Mouse (Mus musculus) CH12F3 (cell line): ENCODE data around the gene Dctpp1.

Experiments
- in situ Hi-C: fragments of 300-500 bp; cut with MboI; formaldehyde crosslinking; loops from 2 replicates; pipeline ENCODE4 v1.14.3; 2020; ENCODE audit warnings: low sequenced_read_pairs

Dctpp1 gene

GRCm38 (mm10) chr7:127260309-127261111 is at the start of gene Dctpp1:
Gene Dctpp1, minus strand, starts transcription at chr7:127260709.
- in situ Hi-C loops = no loop called here

GRCm38 (mm10) chr7:127309951-127310350 is 49.4 kb upstream of the Dctpp1 start:
- in situ Hi-C loops = no loop called here

GRCm38 (mm10) chr7:127308887-127309286 is 48.4 kb upstream of the Dctpp1 start:
- in situ Hi-C loops = no loop called here

GRCm38 (mm10) chr7:127308431-127308830 is 47.9 kb upstream of the Dctpp1 start:
- in situ Hi-C loops = no loop called here

GRCm38 (mm10) chr7:127297586-127298193 is 37.2 kb upstream of the Dctpp1 start:
- in situ Hi-C loops = no loop called here

GRCm38 (mm10) chr7:127296786-127297555 is 36.5 kb upstream of the Dctpp1 start:
- in situ Hi-C loops = no loop called here

GRCm38 (mm10) chr7:127296098-127296497 is 35.6 kb upstream of the Dctpp1 start, which contains the start of gene Itgal:
Gene Itgal, plus strand, starts transcription at chr7:127296260.
- in situ Hi-C loops = no loop called here

- in situ Hi-C loops = no loop called here
Observed at GRCm38 (mm10) chr7:127290142-127290541, 29.6 kb upstream of the Dctpp1 start.

GRCm38 (mm10) chr7:127289306-127289705 is 28.8 kb upstream of the Dctpp1 start:
- in situ Hi-C loops = no loop called here

- in situ Hi-C loops = no loop called here
Observed at GRCm38 (mm10) chr7:127287940-127288339, 27.4 kb upstream of the Dctpp1 start.

GRCm38 (mm10) chr7:127285154-127285553 is 24.6 kb upstream of the Dctpp1 start:
- in situ Hi-C loops = no loop called here

GRCm38 (mm10) chr7:127282190-127282589 is 21.7 kb upstream of the Dctpp1 start:
- in situ Hi-C loops = no loop called here

- in situ Hi-C loops = no loop called here
Observed at GRCm38 (mm10) chr7:127281114-127281513, 20.6 kb upstream of the Dctpp1 start.

GRCm38 (mm10) chr7:127280092-127280491 is 19.6 kb upstream of the Dctpp1 start:
- in situ Hi-C loops = no loop called here

GRCm38 (mm10) chr7:127278311-127278710 is 17.8 kb upstream of the Dctpp1 start:
- in situ Hi-C loops = no loop called here

- in situ Hi-C loops = no loop called here
Observed at GRCm38 (mm10) chr7:127276519-127276961, 16.0 kb upstream of the Dctpp1 start.

- in situ Hi-C loops = no loop called here
Observed at GRCm38 (mm10) chr7:127273925-127274789, 13.6 kb upstream of the Dctpp1 start, which contains the start of gene Sephs2. Gene Sephs2, minus strand, starts transcription at chr7:127274055.

- in situ Hi-C loops = no loop called here
Observed at GRCm38 (mm10) chr7:127273118-127273923, 12.8 kb upstream of the Dctpp1 start.

- in situ Hi-C loops = no loop called here
Observed at GRCm38 (mm10) chr7:127272566-127272965, 12.1 kb upstream of the Dctpp1 start.

GRCm38 (mm10) chr7:127271093-127271492 is 10.6 kb upstream of the Dctpp1 start:
- in situ Hi-C loops = no loop called here
